Mouse (Mus musculus) kidney, adult 18-20 months (tissue): ENCODE data around the gene Cela1.
A peak's percentile ranks its signal among the peaks of the same experiment; 100 is the strongest.

Source experiments
- DNase-seq: peaks from one replicate; pipeline ENCODE4 v3.0.0; 2021

Gene Cela1

GRCm38 (mm10) chr15:100687430-100687971 lies at the start of gene Cela1:
Gene Cela1, minus strand, starts transcription at chr15:100687921.
- no peak for DNase-seq

DNA sequence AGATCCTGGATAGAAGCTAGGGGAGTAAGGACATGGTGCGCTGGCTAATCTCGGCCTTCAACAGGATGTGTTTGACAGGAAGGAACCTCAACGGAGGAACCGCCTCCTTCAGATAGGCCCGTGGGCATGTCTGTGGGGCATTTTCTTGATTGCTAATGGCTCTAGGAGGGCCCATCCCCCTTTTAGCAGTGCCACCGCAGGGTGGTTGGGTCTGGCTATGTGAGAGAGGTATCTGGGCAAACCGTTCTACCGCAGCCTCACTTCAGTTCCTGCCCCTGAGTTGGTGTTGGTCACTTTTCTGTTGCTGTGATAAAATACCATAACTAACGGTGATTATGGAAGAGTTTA lies 48.2 kb upstream of the Cela1 start:
- DNase-seq: no peak

- DNase-seq: no peak
These were observed 47.6 kb upstream of the Cela1 start for GRCm38 (mm10) chr15:100735095-100735952.

DNA sequence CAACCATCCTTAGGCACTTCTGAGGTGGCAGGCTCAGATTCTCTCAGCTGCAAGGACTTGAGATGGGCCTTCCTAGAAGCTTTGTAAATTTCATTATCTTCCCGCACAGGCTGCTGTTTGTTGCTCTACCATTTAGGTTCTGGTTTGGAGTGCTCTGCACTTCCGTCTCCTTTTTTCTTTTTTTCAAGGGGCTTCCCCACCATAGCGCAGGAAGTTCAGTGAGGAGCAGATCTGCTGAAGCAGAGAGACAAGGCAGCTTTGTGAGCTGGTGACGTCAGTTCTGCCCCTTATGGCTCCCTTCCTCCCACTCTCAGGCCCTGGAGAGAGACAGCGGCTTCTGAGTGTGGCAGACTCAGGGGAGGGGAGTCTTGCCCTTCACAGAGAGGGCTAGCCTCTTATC lies 44.9 kb upstream of the Cela1 start:
- no peak for DNase-seq

DNA sequence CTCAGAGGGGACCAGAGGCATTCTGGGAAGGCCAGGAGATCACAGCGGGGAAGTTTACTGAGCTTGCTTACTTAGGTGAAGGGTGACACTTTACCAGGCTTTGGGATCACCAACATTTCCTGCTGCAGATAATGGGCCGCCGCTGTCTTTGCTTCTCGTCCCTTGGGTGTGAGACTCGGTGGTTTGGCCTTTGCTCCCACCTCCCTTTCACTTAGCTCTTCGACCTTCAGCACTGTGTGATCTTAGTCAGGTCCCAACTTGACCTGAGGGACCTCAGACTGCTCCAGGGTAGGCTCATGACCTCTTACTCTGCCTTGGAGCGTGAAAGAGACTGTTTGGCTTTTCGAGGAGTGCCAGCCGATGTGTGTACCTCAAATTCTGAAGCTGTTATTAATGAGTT lies 43.4 kb upstream of the Cela1 start:
- DNase-seq: no peak

DNA sequence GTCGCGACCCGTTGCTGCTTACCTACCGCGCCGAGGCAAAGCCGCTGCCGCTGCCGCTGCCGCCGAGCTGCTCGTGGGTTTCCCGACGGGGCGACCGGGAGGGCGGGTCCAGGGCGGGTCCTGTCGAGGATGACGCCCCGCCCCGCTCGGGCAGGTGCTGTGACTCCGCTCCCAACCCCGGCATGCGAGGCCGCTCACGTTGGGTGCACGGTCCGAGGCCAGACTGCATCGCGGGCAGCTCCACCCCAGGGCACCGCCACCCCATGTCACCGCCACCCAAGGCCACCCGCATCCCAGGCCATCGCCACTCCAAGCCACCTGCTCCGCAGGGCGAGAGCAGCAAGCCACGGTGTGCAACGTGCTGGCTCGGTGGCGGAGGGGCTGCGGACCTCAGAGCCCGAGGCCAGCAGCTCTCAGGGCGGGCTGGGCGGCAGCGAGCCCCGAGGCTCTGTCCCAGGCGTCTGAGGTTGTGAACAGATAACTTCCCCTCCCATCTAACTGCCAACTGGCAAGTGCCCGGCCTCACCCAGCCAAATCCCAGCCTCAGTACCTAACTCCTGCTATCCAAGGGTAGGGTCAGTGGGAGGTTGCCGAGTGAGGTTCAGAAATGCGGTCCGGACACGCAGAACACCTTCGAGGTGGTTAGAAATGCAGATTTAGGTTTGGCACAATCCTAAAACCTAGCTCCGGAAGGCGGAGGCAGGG lies 41.7 kb upstream of the Cela1 start, which contains the start of gene Galnt6:
TSS of gene Galnt6 (minus strand) at position 96 of the 705 bp plus-strand sequence.
- DNase-seq: no peak

DNA sequence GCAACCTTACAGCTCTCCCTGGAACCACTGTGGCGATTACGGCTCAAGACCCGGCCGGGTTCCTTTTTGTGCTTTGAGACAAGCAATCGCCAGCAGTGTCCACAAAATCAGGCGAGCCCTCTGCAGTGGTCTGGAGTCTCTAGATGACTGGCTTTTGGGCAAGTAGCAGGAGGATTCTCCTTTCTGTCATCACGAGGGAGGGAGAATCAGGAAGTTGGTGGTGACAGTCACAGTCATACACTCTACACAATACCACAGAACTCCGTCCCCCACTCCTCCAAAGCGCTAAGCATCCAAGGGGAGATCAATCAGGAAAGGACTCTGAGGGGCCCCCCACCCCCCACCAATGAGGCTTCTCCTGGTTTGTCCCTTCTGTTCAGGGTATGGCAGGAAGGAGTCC lies 40.9 kb upstream of the Cela1 start:
- no peak for DNase-seq

GRCm38 (mm10) chr15:100727834-100728233 lies 40.1 kb upstream of the Cela1 start:
- DNase-seq: no peak

- no peak for DNase-seq
These were observed 39.0 kb upstream of the Cela1 start for GRCm38 (mm10) chr15:100726721-100727120.

DNA sequence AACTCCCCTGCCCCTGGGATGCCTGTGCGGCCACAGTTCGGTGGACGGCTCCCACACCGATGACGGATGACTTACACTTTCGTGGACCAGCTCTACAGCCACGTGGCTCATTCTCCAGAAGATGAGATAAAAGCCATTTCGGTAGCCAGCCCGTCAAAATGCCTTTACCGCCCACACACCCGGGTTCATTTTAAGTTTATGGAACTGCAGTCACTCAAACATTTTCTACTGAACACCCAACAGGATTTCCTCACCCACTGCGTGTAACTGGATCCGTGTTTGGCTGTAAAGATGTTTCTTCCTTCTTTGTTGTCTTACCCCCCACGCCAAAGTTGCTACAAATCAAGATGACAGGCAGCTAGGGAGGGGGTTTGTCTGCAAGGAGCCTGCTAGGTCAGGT lies 35.8 kb upstream of the Cela1 start:
- DNase-seq: no peak

DNA sequence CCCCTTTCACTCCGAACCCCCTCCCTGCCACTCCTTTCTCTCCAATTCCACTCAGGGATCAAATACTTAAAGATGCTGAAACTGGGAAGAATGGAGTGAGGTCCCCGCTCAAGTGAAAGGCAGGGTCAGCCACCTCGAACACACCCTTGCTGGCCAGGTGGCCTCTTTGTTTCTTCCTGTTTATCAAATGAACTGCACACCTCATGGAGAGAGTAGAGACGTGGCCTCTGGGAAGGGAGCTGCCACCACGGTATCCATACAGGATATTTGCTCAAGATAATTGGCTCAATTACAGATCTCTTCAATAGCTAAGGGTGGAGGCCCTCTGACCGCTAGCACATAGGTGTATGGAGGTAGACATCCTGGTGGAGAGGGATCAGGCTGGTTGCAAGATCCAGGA lies 34.8 kb upstream of the Cela1 start:
- DNase-seq: no peak

DNA sequence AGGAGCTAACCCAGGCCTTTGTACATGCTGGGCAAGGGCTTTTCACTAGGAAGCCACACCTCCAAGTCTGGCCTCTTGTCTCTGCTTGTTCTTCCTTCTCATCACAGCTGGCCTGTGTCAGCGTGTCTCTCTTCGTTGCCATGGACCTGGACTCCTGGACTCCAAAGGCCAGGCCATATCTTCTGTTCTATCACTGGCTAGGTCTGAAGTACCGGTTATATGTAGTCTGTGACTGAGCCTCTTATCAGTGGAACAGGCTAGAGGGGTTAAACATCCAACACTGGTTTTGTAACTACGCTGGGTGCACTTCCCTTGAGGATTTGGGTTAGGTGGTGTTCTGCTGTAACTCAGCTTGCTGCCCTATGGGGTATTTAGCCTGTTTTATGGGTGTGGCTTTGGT lies 34.3 kb upstream of the Cela1 start:
- no peak for DNase-seq

DNA sequence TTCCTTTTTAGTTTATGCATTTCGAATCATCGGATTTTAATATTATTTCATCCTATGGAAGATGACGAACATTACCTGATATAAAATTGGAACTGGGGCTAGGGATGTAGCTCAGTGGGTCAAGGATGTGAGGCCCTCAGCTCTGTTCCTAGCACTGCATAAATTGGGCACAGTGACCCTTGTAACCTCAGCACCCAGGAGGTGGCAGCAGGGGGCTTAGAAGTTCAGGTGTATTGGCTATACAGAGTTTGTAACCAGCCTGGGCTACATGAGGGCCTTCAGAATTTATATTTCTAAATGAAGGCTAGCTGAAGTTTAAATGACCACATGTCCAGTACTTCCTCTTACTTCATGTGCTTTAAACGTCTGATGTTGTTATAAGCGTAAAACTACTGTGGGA lies 33.7 kb upstream of the Cela1 start:
- no peak for DNase-seq

DNA sequence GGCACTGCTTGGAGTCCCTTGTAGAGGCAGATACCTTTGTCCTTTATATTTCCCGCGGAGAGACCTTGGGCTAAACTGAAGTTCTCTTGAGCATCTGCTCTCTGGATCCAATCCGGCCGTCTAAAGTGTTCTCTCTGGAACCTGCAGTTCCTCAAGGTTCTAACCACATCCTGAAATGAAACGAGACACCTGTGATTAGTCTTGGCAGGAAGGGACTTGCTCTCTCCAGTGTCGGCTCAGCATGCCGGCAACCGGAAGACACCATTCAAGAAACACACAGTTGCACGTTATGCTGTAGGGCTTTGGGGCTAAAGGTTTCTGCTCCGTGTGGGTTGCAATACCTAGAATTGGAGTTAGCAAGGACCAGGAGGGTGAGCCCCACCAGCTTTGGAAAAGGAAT lies 32.3 kb upstream of the Cela1 start:
- DNase-seq: no peak

GRCm38 (mm10) chr15:100719217-100719616 lies 31.5 kb upstream of the Cela1 start:
- DNase-seq: no peak

- no peak for DNase-seq
These were observed 30.9 kb upstream of the Cela1 start for GRCm38 (mm10) chr15:100718572-100718971.

DNA sequence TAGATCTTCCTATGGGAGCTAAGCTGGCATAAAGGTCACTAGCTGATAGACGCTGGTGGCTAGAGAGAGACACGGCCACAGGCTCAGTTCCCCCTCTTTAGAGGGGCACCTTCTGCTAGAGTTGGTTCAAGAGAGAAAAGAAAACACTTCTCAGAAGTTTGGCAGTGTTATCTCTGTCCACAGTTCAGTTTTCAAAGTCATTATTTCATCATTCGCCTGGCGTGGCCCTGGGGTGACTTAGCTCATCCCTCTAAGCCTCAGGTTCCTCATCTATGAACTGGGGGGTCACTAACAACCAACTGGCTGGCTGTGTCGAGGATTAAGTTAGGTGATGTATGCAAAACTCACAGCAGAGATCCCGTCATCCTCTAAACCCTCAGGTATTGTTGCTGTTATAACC lies 30.2 kb upstream of the Cela1 start:
- no peak for DNase-seq

DNA sequence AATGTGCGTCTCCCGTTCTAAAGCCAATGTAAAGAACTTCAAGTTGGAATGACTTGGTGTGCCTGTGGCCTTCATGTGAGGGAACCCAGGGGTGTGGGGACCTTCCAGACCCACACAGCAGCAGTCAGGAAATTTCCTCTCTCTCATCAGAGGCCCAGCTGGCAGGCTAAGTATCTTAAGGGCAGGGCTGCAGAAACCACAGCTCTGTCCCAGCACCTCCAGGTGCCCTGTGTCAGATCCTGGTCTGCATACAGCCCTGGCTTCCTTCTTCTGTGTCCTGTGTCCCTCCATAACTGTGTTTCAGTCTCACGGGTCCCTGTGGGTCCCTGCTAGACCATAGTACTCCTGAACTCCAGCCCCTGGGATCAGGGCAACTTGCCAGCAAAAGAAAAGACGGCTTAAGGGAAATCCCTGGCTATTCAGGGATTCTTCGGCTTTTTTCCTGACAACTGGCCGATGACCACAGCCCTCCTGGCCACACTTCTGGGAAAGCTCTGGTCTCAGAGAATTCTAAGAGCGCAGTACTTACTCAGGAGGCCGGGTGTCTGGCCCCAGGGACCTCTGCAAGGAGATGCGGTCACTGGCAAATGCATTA lies 27.8 kb upstream of the Cela1 start:
- no peak for DNase-seq

GRCm38 (mm10) chr15:100714470-100714869 lies 26.7 kb upstream of the Cela1 start:
- no peak for DNase-seq

DNA sequence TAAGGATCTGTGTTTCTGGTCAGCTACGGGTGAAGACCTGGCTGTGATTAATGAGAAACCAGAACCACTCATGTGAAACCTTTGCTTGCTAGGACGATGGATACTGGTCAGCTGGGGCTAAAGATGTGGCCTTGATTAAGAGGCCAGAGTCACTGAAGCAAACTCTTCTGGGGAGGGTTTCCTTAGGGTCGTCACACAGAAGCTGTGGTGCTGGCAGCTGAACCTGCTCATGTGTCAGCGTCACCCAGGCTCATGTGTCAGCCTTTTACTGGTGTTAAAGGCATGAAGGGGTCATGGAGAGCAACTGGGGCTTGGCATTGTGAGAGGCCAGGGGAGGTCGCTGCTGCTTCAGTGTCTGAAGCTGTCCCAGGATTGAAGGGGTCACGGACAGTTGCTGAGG lies 23.1 kb upstream of the Cela1 start:
- DNase-seq: peak; percentile 46

- DNase-seq: no peak
These were observed 20.8 kb upstream of the Cela1 start for GRCm38 (mm10) chr15:100708433-100709078.

DNA sequence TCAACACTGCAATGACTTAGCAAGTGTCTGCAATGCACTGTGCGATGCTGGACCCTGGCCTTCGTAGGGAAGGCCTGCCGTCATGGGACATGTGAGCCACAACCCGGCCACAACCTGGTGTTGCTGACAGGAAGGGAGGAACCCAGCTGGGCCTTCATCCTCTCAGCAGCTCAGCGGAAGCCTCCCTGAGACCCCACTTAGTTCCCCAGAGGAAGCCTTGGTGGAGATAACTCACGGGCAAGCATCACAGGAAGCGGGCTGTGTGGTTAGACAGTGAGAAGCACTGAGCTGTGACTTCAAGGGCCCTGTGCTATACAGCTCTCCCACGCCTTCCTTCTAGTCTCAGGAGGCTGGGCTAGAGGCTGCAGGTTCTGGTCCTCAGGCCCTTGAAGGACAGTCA lies 18.5 kb upstream of the Cela1 start:
- no peak for DNase-seq

DNA sequence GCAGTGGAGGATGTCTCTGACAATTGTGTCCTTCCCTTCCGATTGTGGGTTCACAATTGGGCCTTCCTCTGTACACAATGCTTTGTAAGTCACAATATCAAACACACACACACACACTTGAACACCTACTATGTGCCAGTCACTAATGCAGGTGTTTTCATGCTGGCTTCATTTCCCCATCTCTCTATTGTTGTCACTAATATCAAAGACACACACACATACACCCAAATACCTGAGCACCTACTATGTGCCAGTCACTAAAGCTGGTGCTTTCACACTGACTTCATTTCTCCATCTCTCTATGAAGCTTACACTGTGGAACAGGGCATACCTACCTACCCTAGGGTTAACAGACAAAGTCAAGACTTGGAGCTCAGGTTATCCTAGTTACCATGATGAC lies 17.7 kb upstream of the Cela1 start:
- DNase-seq: no peak
